Mouse (Mus musculus) lung, adult 2 months (tissue): ENCODE data around the gene Trim17.

ENCODE experiments used
- CTCF ChIP-seq: fragments of 200-500 bp; IDR thresholded peaks from 2 replicates; pipeline ENCODE4 v1.5.1; 2011; ENCODE audit warnings: mild to moderate bottlenecking, low read length, control low read depth; ENCODE audit not compliant: insufficient read depth
- POLR2A ChIP-seq: fragments of 200-500 bp; IDR thresholded peaks from 2 replicates; pipeline ENCODE4 v1.6.1; 2011; ENCODE audit warnings: low read depth, mild to moderate bottlenecking, control low read depth, low read length, borderline replicate concordance; ENCODE audit errors: extremely low read depth

DNA sequence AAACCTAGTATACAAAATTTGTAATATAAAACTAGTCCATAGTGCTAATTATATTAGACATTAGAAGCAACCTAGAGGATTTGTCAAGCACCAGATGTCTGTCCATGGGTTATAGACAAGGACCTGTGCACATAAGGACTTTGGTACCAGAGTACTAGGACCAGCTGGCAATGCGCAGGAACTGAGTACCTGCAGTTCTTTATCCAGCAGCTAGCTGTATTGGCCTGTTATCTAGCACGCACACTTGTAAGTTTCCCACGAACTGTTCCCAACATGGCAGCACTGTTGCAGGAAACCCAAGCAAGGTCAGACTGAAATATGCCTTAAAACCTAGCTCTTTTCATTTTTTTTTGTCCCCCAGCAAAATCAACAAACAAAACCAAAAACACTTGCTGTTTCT, 24.2 kb upstream of the Trim17 start:
- TF ChIP-seq CTCF (no peak), POLR2A (no peak)
